Mouse (Mus musculus) ES-CJ7 (cell line): ENCODE measurements at regions not wholly inside any gene's neighbourhood (a gene's known extent, or its start where the extent isn't known, plus 50 kb on each side); places are given as distances from the start of the nearest gene placed in this dataset.

Experiments
- DNase-seq: peaks from one replicate; pipeline ENCODE4 v3.0.0; 2011; ENCODE audit warnings: low read depth, low spot score

DNA sequence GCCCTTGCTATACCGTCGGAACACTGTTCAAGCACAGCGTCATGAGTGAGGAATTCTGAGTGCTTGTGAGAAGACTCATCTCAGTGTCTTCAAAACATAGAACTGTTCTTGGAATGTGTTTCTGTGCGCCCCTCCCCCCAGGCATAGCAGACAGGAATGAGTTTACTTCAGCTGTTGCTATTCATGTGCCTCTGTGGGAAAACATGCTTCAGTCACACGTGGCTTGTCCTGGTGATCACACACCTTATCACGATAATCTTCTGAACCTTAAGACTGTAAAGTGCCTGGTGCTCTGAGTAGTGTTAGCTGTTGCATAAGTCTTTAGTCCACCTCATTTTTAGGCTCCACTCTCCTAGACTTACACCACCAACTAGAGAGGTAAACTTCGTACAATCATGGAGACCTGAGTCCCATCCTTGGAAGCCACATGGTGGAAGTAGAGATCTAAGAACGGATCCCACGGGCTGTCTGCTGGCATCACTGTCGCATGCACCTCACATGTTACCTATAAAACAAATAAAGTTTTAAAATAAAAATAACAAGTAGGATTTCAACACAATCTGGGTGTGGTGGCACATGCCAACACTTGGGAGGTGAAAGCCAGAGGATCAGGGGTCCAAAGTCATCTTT lies 1143.8 kb downstream of the 4930447A16Rik start:
- DNase-seq: no peak

DNA sequence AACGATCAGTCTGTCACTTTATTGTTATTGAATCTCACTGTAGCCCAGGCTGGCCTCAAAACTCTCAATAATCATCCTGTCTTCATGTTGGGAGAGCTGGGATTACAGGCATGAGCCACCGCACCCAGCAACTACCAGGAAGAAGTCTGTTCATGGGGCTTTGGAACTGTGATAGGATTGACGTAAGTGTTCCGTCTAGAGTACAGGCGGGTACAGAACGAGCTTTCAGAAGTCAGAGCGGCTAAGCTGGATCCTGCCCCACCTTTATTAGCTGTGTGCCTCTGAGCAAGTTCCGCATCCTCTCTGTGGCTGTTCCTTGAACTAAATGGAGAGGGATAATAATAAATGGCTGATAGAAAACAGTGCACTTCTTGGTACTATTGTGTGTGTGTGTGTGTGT lies 1144.8 kb downstream of the 4930447A16Rik start:
- DNase-seq: no peak

DNA sequence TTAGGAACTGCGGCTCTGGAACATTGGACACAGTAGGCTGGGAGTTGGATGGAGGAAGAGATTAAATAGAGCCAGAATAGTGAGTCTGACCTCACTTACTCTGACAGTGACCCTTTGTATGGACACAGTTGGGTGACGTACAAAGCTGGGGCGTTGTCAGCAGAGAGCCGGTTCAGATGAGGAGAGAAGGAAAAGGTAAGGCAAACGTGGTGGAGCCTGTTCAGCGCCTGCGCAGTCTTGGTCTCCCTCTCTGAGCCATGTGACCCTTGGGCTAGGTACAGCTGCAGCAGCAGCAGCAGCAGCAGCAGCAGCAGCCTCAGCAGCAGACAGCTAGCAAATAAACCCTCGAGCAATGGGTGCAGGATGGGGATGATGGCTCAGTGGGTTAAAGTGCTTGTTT lies 1145.4 kb downstream of the 4930447A16Rik start:
- DNase-seq: peak; percentile 16

DNA sequence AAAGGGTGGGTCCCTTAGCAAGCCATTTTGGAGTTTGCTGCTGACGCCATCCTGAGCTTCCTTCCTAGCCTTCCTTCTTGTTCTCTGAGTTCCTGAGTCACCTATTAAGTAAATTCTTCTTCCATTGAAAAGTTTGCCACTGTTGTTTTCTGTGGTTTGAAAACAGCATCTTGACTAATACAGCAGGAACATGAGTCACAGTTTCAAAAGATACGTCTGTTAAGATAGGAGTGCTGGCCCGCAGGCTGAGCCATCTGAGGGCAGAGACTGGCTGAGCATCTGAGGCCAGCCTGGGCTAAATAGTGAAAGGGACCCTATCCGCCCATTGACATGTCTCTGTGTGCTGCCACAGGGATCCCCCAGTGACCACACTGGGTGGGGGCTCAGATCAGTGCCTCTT lies 1147.3 kb downstream of the 4930447A16Rik start:
- DNase-seq: no peak

DNA sequence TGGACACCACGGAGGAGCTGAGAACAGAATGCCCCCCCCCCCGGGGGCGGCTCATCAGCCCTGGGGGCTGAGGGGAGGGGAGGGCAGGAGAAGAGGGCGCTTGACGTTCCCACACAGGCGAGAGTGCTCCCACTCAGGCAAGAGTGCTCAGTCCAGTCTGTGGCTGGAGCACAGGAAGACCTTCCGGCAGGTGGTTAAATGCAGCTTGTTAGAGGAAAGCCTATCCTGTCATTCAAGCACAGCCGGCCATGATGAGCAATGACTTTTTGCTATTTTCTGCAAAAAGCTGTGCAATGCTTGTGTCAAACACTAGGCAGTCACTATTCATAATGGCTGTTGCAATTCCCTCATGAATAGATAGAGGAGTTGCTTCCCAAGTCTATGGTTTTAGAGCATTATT lies 1149.1 kb downstream of the 4930447A16Rik start:
- DNase-seq: no peak

DNA sequence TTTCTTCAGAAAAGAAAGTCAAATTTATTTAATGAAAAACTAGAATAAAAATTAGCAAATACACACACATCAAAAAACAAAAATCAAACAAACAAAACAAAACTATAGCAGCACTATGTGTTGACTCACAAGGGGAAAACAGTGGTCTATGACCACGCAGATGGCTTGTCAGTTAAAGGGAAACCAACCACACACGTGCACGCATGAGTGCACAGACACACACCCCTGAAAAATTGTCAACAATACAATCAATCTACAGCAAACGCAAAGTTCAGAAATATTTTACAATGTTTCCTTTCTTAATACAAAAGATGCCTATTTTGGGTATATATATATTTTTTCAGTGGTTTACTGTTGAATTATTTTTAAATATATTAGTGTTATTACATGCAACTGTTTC lies 1149.9 kb downstream of the 4930447A16Rik start:
- DNase-seq: no peak

DNA sequence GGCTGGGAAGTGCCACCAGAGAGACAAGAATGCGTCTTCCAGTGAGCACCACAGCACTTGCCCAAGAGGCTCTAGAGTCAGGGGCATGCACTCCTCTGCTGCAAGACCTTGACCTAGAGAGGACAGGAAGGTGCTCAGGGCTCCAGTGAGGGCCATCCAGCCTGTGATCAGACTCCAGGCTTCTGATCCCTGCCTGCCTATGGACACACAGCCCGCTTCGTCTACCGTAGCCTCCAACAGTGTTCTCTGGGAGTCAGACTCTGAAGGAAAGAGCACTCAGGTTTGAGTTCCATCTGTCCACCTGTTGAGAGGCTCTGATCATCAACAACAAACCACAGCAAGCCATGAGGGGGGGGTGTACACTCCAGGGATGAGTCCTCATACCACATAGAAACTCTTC lies 1152.3 kb downstream of the 4930447A16Rik start:
- DNase-seq: no peak

DNA sequence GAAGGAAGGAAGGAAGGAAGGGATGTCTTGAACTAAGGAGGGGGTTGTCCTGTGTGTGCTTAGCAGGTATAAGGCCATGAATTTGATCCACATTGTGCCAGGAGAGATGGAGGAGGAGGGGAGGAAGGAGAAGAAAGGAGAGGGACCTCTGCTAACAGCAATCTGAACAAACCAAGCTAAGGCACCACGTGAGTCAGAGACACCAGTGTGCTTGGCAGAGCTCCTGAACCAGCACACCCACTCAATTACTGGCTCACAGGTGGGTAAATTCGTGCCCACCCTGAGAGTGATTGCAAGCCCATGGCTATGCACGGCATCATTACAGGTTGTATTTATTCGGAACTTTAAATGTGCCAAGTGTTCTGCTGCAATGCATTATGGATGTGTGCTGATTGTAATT lies 1154.1 kb downstream of the 4930447A16Rik start:
- no peak for DNase-seq

DNA sequence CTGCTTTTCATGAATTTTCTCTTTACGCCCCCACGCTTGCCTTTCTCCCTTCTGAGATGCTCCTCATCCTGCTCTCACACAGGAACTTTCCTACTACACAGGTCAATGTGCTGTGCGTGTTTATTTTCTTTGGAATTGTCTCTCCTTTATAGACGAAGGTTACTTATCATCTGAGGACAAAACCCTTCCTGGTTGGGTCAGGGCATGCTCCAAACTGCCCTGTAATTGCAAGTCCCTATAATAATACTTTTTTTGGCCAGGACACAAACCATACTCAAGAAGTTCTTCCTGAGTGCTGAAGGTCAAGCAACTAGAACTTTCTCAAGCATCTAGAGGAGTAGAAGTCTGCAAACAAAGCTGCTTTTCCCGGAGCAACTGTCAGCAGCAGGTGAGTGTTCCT lies 1158.1 kb downstream of the 4930447A16Rik start:
- DNase-seq: no peak

DNA sequence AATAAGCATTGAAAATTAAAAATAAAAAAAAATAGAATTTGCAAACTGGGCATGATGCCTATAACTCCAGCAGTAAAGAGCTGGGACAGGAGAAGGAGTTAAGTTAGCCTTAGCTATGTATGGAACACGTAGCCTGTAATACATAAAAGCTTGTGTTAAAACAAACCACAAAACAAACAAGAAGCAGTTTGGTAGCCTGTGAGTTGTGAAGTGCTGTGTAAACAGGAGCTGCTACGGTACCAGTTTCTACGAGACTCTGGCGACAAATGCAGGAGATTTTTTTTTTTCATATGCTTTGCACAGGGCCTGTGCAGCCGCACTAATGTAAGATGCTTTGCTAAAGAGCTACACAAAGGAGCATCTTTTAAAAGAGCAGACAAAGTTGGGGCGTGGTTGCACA lies 1159.1 kb downstream of the 4930447A16Rik start:
- DNase-seq: no peak

DNA sequence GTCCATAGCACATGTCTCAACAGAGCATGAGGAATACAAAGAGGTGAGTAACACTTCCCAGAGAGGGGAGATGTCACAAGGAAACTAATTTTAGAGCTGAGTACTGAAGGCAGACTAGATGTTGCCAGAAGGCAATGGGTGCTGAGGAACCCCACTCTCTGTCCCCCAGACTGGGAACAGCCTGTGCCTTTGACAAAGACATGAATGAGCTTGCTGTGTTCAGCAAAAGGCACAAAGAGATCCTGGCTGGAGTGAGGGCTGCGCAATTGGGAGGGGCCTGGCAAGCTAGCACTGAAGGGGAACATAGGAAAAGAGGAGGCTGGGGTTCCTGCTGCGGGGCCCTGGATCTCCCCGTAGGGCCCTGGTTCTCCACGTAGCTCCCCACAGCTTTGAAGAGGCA lies 1160.3 kb downstream of the 4930447A16Rik start:
- DNase-seq: no peak

DNA sequence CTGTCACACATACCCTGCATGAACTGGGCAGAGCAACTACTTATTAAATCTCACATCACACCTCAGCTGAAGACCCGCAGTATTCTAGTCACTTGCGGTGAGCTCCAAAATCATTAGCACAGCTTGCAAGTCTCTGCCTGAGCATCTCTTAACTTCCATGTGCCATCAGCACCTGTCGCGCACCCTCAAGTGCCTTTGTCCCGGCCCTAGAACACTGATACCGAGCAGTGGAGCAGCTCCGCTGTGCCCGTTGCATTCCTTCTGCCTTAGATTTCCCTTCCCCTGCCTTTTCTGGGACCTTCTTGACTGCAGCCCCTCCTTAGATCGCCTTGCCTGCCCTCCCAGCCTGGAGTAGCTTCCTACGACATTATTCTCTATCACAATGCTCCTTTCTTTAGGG lies 1161.2 kb downstream of the 4930447A16Rik start:
- no peak for DNase-seq

DNA sequence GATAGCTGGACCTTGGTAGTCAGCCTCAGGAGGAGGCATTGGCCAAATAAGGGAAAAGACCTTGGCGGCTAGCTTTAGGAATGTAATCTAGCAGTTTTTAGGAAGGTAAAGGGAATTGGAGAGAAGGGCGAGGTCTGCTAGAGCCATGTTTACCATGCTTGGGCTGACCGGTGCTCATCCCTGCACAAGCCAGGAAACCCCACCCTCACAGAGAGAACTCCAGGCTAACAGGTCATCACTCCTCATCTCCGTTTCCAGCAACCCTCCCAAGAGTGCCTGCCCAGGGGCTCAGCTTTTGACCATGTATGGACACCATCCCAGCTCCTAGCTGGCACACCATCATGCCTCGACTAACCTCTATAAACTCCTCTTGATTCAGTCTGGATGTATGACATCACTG lies 1162.9 kb downstream of the 4930447A16Rik start:
- DNase-seq: no peak

DNA sequence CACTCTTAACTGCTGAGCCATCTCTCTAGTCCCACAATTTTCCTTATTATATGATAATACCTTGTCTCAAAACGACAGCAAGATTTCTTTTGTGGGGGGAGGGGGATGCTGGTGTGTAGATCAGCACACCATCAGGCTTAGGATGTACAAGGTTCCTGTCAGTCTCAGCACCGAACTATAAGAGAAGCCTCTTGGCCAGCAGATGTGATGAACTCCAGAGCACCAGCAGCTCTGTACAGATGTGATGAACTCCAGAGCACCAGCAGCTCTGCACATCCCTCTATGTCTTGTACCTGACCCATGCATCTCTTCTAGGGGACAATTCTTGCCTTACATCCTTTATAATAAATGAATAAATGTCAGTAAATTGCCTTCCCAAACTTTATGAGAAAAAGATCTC lies 1163.7 kb downstream of the 4930447A16Rik start:
- no peak for DNase-seq

DNA sequence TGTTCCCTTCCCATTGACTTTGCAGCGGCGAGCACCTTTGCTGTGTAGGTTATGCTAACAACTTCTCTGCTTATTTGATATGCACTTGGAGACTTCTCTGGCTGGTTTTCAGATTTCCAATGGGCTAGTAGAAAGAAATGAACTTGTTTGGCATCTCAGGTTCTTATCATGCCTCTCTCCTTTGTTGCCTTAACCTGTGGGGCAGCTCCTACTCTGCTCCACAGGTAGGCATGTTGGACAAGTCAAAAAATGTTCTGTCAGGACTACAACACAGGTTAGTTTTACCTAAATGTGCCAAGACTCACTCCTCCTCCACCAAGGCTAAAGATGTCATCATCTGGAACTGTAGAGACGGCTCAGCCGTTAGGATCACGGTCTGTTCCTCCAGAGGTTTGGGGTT lies 1164.3 kb downstream of the 4930447A16Rik start:
- no peak for DNase-seq

DNA sequence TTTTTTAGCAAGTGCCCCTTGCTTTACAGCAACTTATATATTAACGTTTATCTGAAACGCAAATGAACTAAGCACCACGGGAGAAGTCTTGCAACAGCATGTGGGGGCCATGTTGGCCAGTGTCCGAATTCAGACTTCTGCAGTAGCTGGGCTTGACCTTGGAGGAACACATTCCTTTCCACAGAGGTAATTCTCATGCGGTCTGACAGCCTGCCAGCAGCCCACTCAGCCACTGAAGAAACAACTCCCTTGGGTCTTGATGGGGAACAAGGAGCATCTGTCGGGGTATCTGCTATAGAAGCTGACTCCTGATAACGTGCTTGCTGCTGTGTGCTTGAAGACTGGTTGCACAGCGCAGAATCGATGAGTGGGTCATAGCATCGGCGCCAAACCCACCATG lies 1168.7 kb downstream of the 4930447A16Rik start:
- no peak for DNase-seq

DNA sequence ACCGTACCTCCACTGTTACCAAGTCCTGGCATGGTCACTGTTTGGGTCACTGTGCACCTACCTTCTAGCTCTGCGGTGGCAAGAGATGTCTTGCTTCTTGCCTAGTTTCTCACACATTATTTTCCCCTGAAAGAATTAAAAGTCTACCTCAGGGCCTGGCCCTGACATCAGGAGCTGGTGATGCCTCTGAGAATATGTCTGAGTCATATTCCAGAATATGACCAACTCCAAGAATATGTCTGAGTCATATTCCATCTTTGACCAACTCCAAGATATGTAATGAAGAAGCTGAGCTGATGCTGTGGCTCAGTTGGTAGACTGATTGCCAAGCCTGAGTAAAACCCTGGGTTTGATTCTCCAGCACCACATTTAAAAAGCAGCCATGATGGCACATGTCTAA lies 1169.4 kb downstream of the 4930447A16Rik start:
- no peak for DNase-seq

DNA sequence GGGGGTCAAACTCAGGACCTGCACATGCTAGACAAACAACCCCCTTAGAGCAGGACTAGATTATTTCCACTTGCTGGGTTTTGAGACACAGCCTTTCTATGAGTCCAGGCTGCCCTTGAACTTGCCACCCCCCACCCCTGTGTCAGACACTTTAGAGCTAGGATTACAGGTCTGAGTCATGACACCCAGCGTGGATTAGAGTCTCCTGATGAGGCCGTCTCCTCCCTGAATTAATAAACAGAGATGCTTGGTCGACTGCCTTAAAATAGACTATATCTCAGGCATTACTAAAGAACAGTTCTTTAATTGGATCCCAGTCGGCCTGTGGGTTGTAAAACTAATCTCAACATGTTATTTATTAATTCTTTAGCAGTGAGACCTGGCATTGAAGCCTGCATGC lies 1170.5 kb downstream of the 4930447A16Rik start:
- DNase-seq: no peak

DNA sequence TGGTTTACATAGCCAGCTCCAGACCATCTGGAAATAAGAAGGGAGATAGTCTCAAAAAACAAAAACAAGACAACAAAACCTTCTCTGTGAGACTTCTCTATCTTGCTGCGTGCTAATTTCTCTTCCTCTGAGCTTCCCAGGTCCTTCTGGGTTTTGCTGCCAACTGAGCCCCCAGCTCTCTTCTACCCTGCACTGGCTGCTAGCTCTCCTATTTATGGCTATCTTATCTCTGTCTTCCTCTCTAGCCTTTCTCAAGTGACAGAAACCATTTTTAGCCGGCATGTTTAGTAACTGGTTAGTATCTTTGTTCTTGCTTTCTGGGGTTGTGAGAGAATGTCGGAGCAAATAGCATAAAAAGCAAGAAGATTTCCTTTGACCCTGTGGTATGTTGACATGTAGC lies 1172.1 kb downstream of the 4930447A16Rik start:
- no peak for DNase-seq

DNA sequence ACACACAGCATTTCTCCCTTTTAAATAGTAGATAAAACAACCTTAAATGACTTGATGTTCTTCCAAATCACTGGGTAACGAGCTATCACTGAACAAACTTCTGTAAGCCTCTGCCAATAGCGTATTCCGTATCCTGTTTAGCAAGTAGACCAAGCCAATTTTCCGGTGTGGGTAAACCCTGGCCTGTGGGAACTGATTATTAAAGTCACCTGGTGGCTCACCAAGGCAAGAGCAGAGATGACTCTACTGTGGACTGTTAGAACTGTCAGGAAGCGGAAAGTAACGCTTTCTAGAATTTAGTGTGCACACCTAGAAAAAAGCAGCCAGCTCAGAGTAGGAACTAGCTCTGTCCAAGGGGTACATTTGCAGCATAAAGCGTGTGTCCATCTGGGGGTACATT lies 1176.1 kb downstream of the 4930447A16Rik start:
- no peak for DNase-seq

DNA sequence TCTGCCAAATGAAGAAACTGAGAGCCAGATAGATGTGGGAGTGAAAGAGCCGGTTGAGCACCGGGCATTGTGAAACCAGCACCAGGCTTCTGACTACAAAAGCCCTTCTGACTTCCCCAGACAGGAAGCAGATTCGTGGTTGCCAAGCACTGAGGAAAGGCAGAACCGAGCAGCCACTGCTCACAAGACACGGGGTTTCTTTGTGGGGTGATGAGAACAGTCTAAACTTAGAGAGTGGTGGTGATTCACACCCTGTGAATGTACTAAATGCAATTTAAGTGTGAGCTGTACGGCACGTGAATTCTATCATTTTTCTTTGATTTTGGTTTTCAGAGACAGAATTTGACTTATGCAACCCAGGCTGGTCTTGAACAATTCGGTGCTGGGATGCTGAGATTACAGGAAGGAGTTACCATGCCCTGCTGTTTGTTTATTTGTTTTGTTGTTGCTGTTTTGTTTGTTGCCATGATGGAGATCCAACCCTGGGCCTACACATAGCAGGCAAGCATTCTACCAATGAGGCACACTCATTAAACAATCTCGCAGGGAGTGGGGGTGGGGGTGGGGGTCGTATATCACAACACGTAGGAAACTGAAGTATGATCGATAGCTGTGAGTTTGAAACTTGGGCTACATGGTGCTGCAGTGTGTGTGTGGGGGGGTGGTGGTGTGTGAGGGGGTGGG lies 1177.0 kb downstream of the 4930447A16Rik start:
- DNase-seq: no peak

DNA sequence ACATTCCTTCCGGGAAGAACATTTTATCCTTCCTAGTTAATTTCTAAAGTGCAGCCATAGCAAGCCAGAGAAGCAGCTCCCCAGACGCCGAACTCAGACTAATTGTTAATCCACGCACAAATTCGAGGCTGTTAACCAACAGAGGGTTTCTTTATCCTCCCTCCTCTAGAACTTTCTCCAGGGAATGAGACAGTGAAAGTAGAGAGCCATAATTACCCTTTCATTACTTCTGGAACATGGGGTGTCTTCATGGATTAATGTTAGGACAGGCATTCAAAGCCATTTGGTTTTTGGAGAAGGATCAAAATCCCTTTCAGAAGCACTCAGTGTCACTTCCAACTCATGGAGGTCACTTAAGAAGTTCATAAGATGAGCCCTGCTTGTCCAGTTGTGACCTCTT lies 1178.6 kb downstream of the 4930447A16Rik start:
- DNase-seq: no peak

DNA sequence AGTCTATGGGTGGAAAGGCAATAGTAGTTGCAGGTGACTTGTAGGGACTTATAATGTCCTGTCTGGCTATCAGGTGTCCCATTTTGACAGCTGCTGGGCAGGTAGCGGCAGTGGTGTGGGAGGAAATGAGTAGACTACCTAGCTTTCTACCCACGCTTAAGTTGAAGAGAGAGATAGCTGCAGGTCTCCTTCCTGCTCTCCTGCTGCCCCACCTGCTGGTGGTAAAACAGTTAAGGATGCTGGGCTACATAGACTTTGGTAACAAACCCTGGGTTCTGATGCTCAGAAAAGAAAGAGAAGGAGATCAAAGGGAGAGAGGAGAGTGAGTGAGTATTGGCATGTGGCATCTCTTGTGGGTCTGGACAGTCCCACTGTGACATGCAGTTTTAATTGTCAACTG lies 1182.0 kb downstream of the 4930447A16Rik start:
- DNase-seq: no peak
